Mouse (Mus musculus) E14TG2a.4 (cell line): ENCODE measurements around the gene Eml3.

ENCODE experiments used
- CTCF ChIP-seq: conservative IDR thresholded peaks from 2 replicates; pipeline ENCODE4 v1.5.1; 2014; ENCODE audit warnings: low read length
- NANOG ChIP-seq: IDR thresholded peaks from 2 replicates; pipeline ENCODE4 v1.6.1; 2014; ENCODE audit warnings: borderline replicate concordance, low read length, mixed read lengths
- POU5F1 ChIP-seq: IDR thresholded peaks from 2 replicates; pipeline ENCODE4 v1.6.1; 2014; ENCODE audit warnings: low read length, borderline replicate concordance

- TF ChIP-seq CTCF (no peak), POU5F1 (no peak), NANOG (no peak)
Observed at GRCm38 (mm10) chr19:8989567-8990431, 60.4 kb downstream of the Eml3 start.
